Mouse (Mus musculus) monocyte, adult 2 months (primary cell): ENCODE data around the gene Mki67.
"Not testable (repeated sequence)": the region's sequence is repeated elsewhere in the genome, so short reads cannot be mapped to it uniquely, and the experiment has no call there.

Experiments
- DNase-seq, 2 experiments: peaks; one replicate each; pipeline ENCODE4 v3.0.0; 2022; ENCODE audit warnings: low spot score in 2 of 2, low read depth in 1 of 2

The Mki67 gene

DNA sequence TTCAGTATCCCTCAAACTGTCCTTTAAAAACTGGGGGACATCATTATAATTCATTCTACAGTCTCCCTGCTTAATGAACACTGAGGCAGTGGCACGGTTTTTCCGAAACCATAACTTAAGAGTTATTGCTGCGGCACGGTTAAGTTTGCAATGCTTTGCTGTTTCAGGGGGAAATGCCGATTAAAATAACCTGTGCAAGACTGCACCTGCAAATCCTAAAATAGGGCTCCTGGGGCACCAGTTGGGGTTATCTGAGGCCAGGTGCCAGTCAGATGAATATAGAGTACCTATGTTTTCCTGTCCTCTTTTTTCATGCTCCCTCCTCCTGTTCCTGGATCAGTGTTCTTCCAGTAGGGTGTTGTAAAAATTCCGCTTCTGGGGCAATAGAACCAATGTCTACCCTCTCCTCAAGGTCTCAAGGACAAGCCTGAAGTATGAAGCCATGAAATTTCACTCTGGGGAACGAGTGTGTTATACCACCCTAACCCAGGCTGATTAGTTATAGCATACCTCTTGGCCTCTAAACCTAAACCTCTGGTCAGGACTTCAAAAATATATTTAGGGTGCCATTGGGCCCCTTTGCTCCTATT, 902 bp upstream of the Mki67 start:
- no peak for DNase-seq

DNA sequence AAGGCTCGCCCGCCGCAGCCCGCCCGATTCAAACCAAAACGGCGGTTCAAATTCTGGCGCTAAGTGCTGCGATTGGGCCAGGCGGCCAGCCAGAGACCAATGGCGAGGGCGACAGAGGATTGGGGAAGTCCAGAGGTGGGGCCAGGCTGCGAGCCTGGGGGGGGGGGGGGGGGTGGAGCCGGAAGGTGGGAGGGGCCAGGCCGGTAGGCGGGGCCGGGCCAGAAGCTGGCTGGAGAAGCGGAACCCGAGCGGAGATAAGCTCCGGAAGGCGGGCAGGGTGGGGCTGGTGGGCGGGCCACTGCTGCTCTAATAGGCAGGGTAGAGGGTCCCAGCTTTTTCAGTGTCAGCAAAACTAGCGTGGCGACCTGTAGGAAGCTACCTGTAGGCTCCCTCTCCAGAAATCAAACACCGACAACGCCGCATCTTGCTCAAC, 300 bp upstream of the Mki67 start:
- DNase-seq, result peak; percentile 79 to 85

DNA sequence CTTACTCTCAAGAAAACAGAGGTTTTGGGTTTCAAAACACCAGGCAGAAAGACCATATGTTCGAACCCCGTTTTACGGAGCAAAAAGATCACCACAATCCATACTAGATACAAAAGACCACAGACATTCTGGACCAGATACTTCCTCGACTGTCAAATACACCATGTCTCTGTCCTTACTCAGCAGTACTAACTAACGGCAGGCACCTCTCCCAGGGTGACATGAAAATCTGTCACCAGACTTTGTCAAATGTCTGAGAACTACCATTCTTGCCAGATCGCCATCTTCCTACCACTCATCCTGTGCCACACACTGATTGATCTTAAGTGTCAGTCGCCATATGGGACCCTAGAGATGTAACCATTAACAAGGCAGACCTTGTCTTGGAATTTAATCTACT, 995 bp downstream of the Mki67 start:
- DNase-seq, result no peak

DNA sequence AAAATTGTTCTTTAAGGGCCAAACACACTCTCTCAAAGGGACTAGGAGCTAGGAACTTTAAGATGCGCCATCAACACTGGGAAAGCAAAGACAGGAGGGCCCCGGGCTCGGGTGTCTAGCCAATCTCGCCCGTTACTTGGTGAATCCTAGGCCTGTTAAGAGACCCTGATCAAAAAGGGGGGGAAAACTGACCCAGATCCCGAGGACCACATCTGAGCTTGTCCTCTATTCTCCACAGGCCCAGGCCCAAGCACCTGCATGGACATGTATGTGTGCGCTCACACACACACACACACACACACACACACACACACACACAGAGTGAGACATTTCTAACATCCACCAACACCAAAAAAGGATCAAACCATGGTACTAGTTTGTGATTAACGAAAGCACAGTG, 2.8 kb downstream of the Mki67 start:
- DNase-seq, result no peak

DNA sequence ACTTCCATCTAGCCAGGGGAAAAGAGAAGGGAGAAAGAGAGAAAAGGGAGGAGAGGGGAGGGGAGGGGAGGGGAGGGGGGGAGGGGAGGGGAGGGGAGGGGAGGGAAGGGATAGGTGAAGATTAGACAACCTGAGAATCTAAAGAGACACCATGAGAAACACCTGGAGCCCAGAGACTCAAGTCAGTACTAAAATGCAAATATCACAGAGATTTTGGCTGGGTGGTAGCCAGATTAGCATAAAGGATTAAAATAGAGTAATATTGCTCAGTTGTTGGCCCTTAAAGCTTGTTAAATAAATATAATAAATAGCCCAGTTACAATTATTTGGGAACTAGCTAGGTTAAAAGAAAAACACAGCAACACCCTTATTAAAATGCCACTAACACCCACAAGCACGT, 3.6 kb downstream of the Mki67 start:
- DNase-seq, result no peak

DNA sequence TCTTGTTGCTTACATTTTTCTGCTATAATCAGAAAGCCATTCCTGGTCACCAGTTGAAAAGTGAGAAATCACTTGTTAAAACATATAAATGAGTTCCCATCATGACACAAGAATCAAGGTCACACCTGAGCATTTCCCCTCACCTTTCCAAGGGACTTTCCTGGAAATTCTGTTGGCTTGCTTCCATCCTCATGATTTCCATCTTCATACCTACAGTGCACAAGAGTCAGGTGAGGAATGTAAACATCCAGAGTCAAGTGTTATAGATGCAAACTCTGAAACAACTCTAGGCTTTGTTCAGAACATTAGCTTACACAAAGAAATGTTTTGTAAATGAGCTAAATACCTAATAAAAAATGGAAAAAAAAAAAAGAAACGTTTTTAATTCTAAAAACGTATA, 5.5 kb downstream of the Mki67 start:
- no peak for DNase-seq

DNA sequence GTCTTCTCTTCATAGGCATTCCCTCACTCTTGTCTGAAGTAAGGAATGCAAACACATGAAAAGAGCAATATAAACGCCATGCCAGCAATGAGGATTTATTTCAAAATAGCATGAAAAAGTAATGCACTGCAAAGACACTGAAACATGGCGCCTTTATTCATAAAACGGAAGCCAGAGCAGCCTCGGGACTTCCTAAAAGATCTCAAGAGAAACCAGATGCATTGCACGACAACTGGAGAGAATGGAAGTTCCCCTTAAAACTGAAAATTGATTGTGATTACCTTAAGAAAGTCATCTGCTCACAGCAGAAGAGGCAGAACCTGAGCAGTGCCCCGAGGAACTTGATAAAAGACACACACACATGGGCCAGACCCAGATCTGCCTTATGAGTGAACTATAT, 10.4 kb downstream of the Mki67 start:
- DNase-seq, result peak in 1 of 2 experiments; percentile 12

DNA sequence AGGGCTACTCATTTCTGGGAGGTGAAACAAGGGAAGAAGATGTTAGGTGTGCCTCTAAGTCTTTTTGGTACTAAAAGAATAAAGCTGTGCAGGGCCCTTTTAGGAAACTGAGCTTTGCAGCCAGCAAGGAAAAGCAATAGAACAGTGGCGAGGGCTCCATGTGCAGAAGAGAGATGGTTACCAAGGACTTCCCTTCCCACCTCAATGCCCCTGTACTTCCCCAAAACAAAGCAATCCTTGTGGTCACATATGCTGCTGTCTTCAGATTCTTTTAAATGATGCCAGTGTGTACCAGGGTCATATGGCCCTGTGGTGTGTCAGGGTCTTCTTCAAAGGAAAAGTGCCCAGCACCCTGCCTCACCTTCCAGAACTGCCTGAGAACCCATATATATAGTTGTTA, 11.1 kb downstream of the Mki67 start:
- no peak for DNase-seq

DNA sequence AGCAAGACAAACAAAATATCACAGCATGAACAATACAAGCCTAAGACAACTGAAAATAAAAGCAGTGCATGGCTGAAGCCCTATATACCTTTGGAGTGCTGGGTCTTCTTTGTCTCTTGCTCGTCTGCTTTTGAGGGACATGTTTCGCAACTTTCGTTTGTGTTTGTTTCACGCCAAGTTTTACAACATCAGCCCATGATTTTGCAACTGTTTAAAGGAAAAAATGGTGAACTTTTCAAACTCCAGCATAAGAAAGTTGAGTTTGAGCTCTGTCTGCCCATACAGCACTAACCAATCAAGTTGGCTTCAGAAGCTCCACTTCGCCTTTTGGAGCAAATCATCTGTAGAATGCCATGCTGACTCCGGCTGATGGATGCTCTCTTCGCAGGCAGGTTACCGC, 11.9 kb downstream of the Mki67 start:
- DNase-seq, result no peak

DNA sequence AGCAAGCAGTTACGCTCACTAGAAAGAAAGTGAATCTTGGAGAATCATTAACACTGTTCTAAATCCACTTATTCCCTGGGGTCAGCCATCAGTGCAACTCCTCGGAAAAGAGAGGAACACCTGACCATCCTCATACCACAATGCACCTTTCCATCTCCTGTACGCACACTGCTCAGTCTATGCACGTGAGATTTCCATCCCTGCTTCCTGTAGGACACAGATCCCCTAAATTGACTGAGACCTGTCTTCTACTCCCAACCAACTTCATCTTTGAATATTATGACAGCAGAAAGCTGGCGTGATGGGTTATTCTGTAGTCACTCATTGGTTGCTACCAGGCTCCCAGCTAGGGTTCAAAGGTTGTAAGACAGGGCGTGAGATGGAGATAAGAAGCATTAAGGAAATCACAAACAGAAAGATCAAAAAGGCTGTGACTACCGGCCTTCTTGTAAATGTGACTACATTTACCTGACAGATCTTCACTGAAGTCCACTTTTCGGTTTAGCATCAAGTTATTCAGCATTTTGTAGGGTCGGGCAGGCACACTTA, 12.5 kb downstream of the Mki67 start:
- no peak for DNase-seq

DNA sequence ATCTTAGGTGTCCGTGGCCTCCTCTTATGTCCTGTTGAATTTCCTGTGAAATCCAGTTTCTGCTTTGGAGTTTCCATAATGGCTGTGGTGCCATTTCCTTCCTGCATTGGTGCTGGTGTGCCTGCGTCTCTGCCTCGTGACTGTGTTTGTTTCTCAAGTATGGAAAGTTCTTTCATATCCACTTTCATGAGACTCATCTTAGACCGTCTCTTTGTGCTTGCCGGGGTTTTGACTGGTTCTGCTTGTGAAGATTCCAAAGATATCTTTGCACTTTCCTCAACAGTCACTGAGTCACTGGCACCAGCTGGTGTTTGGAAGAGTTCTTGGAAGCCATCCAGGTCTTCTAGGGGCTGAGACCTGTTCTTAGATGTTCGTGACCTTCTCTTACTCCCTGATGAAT, 16.8 kb downstream of the Mki67 start:
- DNase-seq, result not testable (repeated sequence)

DNA sequence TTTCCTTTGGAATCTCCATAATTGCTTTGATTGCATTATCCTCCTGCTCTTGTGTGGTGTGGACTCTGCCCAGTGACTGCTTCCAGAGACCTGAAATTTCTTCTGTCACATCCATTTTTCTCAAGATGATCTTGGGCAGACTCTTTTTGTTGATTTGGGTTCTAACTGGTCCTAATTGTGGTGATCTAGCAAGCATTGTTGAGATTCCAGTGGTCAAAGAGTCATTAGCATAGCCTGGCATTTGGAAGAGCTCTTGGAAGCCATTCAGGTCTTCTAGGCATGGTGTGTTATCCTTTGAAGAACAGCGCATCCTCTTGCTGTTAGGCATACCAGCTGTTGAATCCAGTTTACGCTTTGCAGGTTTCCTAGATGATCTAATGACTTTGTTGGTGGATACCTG, 17.8 kb downstream of the Mki67 start:
- no peak for DNase-seq

DNA sequence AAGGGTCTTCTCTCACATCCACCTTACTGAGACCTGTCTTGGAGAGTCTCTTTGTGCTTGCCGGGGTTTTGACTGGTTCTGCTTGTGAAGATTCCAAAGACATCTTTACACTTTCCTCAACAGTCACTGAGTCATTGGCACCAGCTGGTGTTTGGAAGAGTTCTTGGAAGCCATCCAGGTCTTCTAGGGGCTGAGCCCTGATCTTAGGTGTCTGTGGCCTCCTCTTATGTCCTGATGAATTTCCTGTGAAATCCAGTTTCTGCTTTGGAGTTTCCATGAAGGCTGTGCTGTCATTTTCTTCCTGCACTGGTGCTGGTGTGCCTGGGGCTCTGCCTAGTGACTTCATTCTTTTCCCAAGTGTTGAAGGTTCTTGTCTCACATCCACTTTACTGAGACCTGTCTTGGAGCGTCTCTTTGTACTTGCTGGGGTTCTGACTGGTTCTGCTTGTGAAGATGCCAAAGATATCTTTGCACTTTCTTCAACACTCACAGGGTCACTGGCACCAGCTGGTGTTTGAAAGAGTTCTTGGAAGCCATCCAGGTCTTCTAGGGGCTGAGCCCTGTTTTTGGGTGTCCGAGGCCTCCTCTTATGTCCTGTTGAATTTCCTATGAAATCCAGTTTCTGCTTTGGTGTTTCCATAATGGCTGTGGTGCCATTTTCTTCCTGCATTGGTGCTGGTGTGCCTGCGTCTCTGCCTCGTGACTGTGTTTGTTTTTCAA, 19.0 kb downstream of the Mki67 start:
- DNase-seq, result not testable (repeated sequence)

DNA sequence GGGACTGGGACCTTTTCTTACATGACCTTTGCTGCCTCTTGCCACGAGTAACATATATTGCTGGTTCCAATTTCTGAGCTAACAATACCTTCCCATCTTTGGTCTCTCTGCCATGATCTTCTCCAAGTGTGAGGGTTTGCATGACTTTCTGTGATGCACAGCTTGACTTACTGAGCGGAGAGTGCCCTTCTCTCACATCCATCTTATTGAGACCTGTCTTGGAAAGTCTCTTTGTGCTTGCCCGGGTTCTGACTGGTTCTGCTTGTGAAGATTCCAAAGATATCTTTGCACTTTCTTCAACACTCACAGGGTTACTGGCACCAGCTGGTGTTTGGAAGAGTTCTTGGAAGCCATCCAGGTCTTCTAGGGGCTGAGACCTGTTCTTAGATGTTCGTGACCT, 20.0 kb downstream of the Mki67 start:
- DNase-seq, result no peak

DNA sequence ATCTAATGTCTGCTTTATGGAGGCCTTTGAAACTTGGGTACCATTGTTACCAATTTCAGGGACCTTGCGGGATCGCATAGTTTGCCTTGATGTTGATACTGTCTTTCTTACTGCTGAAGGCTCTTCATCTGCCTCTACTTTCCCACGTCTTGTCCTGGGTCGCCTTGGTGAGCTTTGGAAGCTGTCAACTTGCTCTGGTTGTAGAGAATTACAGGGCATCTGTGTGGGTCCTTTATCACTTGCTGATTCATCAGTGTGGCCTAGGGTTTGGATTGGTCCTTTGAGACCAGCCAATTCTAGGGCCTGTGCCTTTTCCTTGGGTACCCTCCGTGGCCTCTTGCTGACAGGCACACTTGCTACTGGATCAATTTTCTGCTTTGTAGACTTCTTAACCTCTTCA, 21.4 kb downstream of the Mki67 start:
- no peak for DNase-seq

DNA sequence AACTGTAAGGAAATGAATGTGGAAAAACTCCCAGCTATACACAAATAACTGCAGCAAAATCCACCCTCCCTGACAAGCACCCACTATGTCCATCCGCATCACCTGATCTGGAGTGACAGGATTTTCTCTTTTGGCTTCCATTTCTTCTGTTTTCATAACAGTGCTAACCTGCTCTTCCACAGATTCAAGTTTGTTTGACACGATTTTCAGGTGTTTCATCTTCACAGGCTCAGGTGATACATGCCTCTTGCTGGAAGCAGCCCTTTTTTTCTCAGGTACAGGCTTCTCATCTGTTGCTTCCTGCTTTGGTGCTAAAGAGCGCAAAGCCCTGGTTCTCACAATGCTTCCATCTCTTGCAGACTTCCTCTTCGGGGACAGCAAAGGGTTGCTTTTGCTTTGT, 22.0 kb downstream of the Mki67 start:
- DNase-seq, result no peak

DNA sequence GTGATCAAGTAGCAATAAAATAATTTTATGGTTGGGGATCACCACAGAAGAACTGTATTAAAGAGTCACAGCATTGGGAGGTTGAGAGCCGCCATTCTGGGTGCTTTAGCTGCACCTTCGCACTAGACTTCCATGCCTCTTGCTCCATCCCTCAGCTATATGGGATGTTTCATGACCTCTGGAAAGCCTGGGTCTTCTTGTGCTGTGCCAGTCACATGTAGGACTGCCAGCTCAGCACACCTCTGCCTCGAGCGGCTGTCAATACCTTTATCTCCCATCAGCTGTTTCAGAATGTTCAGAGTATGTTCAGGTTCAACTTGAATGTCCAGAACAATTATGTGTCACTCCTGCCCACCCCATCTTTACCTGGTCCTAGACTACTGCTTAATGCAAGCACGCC, 24.2 kb downstream of the Mki67 start:
- no peak for DNase-seq

DNA sequence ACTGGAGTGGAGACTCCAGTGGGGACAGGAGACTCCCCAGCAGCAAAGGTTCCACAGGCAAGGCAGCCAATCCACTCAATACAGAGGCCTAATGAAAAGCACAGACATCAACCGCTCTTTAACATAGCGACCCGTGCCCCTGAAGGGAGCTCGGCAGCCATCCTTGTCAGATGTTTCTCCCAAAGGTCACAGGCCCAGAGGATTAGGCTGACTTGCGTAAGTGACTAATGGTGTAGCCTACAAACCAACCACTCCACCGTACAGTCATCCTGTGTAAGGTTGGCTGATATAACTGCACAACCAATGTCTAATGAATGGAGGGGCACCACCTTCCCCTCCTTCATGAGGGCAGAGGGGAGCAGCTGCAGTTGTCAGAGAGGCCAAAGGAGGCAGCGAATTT, 26.8 kb downstream of the Mki67 start:
- no peak for DNase-seq

DNA sequence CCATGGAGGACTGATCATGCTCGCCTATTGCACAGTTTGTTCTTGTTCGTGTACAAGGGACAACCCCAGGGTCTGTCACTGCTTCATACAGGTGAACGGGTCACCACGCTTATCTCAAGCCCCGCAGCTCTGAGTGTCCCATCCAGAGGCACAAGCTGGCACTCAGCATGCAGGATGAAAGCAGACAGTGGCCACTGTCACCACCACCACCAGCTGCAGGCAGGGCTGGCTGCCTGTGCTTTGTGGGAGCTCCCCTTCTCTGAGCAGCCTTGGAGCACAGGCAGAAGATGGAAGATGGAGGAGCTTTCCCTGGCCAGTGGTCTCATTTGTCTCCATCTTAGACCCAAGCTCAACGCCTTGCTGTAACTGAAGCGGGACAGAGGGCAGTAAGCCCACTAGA, 31.2 kb downstream of the Mki67 start:
- no peak for DNase-seq

DNA sequence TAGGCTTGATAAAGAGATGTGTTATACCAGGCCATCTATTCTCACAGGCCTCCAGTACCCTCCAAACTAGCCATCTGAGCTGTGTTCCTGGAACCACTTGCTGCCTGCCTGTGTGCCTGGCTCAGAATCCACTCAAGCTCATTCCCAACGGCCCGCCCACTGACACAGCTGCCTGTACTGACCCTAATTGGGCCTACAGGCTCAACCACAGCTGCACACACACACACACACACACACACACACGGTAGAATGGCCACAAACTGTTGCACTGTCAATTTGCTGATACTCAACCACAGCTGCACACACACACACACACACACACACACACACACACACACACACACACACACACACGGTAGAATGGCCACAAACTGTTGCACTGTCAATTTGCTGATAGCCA, 32.1 kb downstream of the Mki67 start:
- not testable (repeated sequence) for DNase-seq

DNA sequence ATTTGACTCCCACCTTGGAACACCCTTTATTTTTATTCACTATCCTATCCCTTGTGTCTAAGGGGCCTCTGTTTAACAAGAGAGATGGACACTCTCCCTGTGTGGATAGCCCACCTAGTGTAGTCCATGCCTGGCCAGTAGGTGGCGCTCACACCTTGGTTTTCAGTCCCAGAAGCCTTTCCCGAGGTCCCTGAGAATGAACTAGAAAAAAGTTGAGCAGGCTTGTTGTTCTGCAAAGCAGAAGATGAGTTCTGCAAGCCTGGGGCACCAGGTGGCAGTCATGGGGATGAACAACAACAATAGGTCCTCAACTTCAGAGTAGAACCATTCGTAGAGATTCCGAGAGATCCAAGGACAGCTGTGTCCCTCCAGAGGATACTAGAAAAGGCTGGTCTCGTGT, 35.8 kb downstream of the Mki67 start:
- DNase-seq, result peak in 1 of 2 experiments; percentile 40

DNA sequence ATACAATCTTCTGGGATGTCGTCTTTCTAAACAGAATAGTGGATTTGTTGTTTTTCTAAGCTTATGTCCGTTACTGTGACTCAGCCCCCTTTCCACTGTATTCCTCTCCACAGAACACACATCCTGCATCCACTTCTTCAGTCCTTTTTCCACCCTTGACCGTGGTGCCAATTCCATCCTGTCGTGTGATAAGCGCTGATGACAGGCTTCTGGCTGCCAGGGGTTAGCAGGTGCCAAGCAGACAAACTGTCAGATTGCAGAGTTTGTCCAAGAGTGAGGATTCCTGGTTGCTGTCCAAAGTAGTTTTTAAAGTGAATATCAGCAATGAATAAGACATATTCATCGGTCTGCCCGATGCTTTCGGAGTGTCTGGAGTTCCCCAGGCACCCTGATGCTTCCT, 39.4 kb downstream of the Mki67 start:
- DNase-seq, result no peak

DNA sequence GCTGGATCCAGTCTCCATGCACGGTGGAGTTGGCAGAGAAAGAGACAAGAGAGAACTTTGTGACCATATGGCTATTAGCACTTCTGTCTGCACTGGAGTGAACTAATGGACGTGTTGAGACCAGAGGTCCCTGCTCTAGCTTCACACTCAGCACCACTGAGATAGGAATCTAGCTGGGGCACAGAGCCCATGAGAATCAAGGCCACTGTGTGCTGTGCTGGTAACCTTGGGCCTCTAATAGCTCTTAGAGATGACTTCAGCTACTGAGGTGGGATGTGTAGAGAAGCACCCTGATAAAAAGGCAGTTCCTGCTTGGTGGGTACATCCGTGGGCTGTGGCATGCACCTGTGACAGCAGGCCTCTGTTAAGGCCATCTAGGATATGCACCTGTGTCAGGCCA, 42.6 kb downstream of the Mki67 start:
- DNase-seq, result no peak
